Mouse (Mus musculus) thymus, postnatal 36 days (tissue): ENCODE results near the gene Fgfr2.

Source experiments
- DNase-seq, 2 experiments: peaks; one replicate each; pipeline ENCODE4 v3.0.0; 2022; ENCODE audit warnings: mixed read lengths in 2 of 2

Gene Fgfr2

DNA sequence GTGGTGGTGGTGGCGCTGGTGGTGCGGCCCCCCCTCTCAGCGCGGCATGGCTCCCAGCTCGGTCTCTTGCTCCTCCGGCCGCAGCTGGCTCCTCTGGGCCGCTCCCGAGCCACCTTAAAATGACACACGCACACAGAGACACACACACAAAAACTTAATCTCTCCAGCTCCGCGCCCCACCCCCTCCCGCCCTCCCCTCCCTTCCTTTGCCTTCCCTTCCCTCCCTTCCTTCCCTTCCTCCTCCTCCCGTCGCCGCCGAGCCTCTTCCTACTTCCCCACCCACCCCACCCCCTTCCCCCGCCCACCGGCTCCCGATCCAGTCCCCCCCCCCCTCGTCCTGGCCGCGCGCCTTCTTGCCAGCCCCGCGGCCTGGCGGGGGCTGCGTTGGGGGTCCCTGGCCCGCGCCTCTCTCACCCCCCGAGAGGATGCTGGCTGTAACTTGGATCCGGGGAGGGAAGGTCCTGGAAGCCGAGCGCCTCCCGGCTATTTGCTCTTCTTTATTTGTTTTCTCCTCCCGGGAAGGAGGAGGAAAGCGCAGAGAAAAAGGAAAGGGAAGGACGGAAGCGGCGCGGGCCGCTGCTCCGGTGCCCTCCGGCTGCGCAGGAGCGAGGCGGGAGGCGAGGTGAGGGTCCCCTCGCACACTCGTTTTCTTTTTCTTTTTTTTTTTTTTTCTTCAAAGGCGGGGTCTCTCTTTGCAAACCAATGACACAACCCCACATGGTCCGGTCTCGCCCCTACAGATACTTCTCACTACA, at the start of gene Fgfr2:
Fgfr2 (minus strand) TSS at position 107 of the 755 bp plus-strand sequence.
- no peak for DNase-seq

DNA sequence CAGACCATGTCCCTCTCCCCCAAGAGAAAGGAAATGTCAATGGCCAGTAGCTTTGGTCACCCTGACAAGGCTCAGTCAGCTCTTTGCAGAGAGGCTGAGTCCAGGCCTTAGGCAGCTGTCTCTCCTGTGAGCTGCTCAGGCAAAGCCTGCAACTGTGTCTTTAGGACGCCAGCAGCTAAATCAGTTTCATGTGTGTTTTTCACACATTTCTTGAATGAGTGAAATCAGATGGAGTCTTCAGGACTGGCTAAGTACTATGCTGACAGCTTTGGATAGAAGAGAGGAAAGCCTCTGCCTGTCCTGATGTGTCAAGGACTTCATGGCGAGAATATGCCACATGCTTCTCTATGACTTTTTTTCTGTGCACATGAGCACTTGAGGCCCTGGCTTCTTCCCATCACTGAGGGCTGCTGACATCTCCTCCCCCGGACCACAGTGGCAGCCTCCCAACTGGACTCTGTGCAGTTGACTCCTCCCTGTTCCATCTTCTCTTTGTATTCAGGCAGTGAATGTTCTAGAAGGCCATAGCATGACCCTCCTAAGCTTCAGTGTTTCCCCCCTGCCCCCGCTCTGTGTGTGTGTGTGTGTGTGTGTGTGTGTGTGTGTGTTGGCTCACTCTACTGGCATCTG, 48.4 kb upstream of the Fgfr2 start:
- DNase-seq: no peak

DNA sequence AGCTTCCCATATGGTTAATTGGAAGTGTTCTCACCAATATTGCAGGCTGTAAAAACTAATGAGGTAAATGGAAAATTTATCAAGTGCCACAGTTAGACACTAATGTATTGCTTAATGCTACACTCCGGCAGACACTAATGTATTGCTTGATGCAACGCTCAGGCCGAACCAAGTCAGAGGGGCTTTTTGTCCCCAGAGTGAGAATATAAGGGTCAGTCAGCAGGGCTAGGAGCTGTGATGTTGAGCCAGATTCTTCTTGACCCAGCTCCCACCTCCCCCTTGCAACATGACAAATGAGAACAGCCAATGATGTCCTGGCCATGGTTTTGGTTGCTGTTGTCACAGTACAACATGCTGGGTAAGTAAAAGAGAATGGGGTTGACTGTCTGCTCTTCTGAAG, 45.8 kb upstream of the Fgfr2 start:
- DNase-seq: no peak

DNA sequence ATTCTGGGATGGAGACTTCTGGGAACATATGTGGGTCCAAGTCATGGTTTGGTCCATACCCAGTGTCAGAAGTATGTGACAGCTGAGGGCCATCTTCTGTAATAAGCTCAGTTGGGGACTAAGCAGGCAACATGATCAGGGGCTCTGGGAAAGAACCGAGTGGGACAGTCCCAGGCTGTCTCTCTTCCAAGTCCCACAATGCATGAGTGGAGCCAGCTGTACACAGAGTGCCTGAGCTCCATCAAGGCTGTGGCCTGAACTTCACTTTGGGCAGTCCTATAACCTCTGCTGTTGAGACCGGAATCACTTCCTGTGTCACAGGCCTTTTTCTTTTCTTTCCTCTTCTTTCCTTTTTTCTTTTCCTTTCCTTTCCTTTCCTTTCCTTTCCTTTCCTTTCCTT, 44.8 kb upstream of the Fgfr2 start:
- DNase-seq: no peak

DNA sequence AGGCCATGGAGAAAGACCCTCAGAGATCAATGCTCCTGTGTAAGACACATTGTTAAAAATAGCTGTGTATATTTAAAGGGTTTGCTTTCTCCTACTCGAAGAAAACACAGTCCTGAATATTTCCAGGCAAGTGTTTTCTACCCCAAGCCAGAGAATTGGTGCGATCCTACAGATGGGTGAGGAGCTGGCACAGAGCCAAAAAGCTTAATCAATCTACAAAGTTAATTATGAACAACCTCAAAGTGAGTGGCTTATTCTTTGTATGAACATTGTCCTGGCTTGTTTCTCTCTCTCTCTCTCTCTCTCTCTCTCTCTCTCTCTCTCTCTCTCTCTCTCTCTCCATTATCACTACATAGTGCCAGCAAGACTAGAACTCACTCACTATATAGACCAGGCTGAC, 41.6 kb upstream of the Fgfr2 start:
- no peak for DNase-seq

DNA sequence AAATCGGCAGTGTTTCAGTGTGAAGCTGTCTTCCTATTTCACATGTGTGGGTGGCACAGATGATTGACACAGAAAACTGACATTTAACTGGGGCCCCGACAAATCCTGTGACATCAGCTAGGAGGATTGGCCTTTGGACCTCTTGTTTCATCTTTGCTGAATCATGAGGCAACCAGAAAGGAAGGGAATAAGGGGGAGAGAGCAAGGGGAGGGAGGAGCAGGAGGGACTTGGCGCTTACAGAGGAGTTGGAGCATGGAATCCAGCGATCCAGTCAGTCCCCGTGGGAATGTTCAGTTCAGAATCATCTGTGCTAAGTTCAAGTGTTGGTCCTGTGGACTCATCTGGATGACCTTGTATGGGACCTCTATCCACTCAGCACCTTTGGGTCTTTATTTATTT, 39.9 kb upstream of the Fgfr2 start:
- DNase-seq: no peak

DNA sequence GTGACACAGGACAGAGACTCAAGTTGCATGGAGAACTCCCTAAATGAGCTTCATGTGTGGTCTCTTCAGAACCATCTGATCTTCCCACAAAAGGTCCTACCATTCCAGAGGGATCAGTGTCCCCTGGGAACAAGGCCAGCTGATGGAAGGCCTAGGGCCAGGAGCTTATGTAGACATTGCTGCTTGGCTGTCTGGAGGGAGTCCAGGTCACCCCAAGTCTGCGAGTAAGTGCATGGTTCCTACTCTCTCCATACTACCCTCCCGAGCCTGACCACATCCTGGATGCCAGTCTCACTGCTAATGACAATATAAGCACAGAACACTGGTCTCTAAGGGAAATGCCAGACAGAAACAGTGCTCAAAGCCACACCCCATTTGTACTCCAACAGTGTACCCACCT, 39.0 kb upstream of the Fgfr2 start:
- no peak for DNase-seq

DNA sequence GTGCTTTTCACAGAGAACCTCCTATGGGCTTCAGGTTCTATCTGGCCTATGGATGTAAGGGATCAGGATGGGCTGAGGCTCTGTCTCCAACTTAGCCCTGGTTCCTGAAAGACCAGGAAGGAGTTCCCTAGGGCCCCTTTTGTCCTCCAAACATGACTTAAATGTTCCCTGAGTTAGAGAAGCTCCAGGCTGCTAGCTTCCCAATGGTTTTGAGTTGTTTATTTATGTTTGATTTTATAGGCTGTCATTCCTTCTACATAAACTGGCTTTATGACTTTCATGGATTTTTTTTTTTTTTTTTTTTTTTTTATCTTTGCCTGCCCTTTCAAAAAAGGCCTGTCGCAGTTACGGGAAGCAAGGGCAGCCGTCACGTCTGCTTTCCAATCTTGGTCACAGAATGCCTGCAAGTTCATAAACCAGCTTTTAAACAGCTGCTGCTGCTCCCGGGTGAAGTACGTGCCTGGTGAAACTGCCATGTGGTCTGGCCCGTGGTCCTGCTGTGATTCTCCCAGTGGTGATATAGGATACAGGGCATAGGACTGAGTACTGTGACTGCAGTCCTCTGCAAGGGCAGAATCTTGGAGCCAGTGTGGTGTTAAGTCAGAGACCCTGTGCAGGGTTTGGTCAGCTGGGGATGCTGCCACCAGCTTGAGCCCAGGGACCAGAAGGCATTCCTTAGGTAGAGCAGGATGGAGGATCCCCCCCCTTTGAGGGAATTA, 38.4 kb upstream of the Fgfr2 start:
- DNase-seq: no peak

DNA sequence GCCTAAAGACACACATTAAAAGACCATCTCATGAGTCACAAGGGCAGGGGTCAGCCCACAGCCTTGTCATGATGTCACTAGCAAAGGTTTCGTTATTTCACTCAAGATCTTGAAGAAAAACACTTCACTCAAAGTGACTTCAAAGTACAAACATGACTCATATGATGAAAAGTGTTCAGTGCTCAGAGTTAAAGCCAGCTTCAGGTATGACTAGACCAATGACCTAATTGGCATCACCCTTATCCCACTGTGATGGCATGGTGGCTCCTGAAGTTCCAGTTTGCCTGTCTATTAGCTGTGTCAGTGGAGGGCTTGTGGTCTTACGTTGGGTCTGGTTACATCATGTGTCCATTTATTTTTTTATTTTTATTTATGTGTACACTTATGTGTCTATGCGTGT, 36.4 kb upstream of the Fgfr2 start:
- no peak for DNase-seq

DNA sequence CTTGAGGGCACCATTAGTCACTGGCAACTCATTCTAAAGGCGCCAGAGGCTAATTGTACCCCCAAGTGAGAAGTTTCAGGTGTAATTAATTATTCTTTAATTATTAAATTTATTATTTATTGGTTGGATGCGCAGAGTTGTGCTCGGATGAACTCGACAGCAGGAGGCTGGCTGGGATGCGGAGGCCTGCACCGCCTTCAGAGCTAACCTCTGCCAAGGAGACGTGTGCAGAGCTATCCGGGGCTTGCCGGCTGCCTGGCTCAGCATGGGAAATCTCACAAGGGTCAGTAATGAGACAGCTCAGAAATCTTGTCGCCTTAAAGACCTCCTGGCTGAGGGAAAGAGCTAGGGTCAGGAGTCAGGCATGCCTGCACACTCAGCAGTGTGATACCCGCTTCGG, 32.5 kb upstream of the Fgfr2 start:
- DNase-seq: no peak

DNA sequence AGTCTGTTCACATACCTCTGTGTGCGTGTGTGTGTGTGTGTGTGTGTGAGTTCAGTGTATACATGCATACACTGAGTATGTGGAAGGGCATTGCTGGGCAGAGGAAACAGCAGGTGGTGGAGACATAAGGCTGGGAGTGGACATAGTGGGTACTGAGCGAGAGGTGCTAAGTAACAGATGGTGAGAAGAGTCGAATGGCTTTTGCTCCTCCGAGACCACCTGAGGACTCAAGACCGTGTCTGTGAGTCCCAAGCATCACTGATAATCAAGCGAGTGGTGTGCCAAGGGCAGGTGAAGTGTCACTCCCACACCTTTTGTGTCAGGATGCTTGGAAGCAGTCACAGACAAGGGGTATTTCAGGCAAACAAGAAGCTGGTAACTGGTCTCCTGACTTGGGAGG, 31.7 kb upstream of the Fgfr2 start:
- no peak for DNase-seq

DNA sequence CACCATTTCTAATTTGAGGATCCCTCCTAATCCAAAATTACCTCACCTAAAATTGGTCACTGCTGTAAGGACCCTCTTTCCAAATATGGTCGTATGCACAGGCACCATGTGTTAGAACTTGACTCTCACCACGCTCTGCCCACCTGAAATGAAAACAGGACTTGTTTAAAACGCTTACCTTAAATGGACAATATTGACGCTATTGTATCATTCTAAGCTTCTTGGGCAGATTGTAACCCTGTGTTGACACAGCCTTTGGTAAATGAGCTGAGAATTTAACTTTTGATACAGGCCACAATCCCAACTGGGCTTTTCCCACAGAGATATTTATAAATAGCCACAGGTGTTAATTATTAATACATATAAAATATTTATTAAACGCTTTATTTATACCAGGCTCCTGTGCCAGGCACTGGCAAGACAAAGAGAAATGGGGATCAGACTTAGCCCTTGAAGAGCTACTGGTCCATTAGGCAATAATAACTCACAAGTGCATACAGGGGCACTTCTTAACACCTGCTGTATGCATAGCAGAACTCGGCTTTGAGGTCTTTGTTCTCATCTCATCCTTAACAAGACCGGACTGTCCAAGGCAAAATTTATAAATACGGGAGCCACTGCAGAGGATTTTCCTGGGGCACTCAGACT, 16.7 kb upstream of the Fgfr2 start:
- no peak for DNase-seq

DNA sequence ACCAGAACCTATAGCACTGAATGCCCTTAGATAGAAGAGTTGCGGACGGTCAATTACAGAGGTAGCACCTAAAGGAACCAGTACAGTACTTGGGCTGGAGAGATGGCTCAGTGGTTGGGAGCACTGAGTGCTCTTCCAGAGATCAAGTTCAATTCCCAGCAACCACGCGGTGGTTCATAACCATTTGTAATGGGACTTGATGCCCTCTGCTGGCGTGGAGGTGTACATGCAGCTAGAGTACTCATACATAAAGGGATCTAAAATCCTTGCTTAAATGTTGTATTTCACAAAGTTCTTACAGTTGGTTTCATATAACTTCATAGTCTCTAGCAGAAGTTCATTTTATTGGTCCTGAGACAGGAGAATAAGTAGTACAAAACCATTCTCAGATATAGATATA, 10.4 kb upstream of the Fgfr2 start:
- DNase-seq: no peak

DNA sequence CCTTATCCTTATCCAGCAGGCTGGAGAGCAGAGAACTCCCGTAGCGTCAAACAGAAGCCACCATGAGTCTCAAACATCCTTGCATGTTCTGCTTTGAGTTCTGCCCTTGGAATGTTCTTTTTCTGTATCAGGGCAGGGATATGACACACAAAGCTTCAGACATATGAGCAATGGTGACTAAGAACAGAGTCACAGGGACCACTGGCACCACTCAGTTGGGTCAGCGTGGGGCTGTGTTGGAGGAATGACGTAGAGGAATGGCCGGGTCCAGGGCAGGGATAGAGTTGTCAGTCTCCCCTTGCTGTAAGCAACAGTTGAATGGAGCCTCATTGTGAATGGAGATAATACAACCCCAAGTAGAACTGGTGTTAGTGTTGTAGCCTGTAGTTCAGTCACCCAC, 9.6 kb upstream of the Fgfr2 start:
- DNase-seq: no peak

DNA sequence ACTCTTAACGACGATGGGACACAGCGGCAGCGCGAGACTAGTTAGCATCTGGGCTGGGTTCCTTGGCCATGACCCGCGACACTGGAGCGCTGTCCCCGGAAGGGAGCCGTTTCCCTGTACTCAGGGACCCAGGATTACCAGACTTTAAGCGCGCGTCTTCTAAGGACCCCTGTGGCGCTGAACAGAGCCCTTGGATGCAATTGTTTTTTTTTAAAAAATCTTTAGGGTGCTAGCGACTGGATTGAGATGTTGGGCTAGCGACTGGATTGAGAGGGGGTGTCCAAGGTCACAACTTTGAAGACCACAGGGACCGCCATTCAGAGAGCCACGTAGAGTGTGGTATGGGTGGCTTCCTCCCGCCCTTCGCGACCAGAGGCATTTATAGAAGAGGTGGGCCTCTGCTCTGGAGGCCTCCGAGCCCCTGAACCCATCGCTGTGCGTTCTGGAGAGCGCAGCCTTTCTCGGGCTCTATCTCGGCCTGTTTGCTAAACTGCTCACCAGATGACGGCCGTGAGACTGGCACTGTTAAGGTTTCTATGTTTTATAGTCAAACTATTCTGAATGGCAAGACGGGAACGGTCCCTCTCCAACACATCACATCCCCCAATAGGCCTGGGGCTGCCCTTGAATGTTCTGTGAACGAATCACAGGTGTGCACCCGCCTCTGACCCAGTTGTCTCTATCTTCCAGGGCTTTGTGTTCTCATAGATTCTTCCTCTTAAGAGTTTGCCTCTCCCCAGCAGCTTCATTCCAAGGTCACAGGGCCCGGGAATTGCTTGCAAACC, 1.7 kb upstream of the Fgfr2 start:
- DNase-seq: no peak

DNA sequence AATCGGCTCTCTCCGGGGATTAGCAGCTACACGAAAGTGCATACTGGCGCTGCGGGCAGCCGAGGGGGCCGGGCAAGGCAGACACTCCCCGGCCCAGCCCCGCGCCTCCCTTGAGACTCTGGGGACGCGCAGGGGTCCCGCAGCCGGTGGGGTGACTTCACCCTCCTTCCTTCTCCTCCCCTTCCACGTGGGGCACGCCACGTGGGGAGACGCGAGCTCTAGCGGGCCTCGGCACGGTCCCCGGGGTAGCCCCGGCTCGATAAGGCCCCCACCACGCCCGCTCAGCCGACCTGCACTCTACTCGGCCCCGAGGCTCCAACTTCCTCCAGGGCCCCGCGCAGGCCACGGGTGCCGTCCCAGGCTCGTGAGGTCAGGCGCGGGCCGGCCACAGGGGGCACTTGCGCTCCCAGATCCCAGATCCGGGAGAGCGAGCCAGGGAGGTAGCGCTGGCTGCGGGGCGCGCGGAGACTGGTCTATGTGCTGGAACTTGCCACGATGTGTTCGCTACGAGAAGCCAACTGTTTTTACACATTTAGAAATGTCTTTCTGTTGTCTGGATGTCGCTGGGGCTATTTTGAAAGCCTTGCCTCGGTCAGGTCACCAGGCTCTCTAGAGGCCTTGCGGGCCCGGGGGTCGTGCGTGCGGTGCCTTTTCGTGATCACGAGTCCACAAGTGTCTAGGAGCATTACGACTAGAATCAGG, 1.0 kb upstream of the Fgfr2 start, which contains the start of gene Ctbp2:
Ctbp2 (minus strand) TSS at position 356 of the 702 bp plus-strand sequence.
- peak in 1 of 2 experiments; percentile 25 for DNase-seq

DNA sequence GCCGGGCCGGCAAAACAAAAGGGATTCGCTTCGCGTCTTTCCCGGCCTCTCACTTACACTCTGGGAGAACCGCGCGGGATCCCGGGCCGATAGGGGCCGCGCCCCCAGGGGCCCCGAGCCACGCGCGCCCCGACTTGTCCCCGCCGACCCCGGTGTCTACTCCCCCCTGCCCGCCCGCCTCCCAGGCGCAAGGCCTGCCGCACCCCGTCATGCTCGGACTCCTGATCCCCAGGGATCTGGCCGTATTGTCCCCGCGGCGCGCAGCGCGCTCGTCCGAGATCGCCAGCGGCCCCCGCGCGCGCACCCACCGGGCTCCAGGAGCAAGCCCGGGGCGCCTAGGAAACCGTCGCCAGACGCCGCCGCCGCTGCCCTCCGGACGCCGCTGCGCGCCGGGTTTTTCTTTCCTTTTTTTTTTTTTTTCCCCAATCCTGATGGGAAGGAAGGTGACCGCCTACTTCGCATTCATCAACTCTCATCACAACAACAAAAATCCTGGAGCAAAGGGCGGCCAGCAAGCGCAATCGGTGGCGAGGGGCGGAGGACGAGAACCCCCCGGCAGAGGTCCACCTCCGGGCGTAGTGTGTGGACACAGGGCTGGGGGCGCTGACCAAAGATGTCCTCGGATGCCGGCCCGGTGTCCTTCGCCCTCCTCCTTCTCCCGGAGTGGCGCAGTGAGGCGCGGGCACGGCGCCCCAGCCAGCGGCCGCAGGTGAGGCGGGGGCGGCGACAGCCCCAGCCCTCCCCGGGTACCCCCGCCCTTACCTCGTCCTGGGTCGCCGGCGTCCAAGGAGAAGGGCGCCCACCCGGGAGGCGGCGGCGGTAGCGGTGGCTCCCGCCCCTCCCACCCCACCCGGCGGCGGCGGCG, 539 bp downstream of the Fgfr2 start:
- no peak for DNase-seq

DNA sequence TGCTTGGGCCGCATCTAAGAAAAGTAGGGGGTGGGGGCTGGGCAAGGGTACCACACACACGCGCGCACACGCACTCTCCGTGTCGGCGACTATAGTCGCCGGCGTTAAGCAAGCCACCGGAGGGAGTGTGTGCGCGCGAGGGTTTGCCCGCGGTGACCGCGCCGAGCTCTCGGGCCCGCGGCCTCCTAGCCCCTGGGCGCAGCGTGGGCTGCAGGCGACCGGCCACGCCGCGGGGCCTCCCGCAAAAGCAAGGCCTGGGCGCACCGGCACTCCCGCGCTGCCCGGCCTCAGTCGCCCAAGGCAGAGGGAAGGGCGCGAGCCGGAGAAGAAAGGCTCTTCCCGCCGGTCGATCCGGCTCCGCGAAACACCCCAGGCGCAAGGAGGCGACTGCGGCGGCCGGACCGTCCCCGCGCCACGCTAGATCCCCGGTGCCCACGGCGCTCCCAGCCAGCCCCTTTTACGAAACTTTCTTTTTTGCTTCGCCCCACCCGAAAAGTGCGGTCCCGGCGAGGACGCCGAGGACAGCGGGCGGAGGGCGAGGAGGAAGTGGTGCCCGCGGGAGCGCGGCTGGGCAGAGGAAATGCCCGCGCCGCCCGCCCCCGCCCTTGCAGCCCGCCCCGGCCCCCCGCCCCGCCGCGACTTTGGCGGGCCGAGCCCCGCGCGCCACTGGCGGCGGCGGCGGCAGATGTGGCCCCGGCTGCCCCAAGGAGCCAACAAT, 1.3 kb downstream of the Fgfr2 start:
- no peak for DNase-seq

DNA sequence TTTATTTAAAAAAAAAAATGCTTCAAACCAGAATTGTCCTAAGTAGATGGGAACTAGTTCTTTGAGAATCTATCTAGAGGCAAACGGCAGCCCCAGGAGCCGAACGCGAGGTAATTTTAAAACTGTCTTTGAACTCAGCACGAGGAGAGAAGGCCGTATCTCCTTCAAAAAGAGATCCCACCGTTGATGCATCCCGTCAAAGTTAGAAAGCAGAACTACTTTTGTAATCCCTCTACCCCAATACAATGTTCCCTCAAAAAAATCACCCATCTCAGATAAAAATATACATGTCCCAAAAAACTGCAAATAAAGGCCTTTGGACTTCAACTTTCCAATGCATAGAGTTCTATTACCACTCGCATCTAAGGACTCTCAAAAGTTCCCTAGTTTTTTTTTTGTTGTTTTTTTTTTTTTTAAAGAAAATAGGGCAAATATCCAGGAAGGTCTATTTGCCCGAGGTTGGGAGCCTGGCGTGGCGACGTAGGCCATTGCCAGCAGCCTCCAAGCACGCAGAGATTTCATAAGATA, 2.0 kb downstream of the Fgfr2 start:
- no peak for DNase-seq

DNA sequence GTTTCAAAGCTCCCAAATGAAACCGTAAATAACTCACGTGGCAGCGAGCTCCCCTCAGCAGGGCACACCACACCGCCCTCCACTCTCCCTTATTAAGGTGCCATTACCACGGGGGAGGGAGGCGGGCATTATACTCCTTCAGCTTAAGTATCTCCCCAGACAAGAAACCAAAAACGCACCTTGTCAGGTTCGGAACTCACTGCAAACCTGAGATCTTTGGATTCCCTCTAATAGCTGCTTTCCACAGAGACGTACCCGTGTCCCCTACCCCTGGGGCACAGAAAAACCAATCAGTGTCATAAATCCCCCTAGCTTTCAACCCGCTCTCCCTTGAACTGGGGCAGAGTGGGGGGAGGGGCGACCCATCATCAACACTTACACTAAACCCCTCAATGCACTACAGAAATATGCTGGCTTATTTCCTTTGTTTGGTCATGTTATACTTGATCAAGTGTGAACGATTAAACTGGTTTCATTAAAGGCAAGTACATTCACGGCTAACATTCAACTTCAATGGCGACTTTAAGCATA, 2.9 kb downstream of the Fgfr2 start:
- DNase-seq: no peak
